Comparison of ENCODE assay signal across 7 mouse cellular contexts in genomic region chr11:59209580-59209979, GRCm38 (mm10). TPM values are rescaled to one million over a fixed set of nuclear protein-coding genes. Genes with fewer than 3 reads are reported as not detected.
DNase-seq lines count a peak whose midpoint lies in the region; ATAC-seq and TF ChIP-seq lines count a peak whose summit lies in the region.

No protein-coding gene starts in this region.

- ATAC-seq in intestine, postnatal 0 days: no peak
- no peak for ATAC-seq in neural tube, embryonic 13.5 days (ENCODE audit: low read depth)

- peaks cover 31% of the 10 kb centered on the region for H3K4me1 ChIP-seq in forebrain, embryonic 10.5 days
- 0 out of 2 replicates have a peak, but pooled peaks cover 3% of the 10 kb centered on the region for H3K4me1 ChIP-seq in intestine, postnatal 0 days (replicated peaks; ENCODE audit: control insufficient read depth, insufficient read depth, low read length)
- peaks cover 25% of the 10 kb centered on the region for H3K4me1 ChIP-seq in neural tube, embryonic 13.5 days (replicated peaks)

- no peak for TF ChIP-seq CTCF in left cerebral cortex, adult 2 months (IDR thresholded peaks at IDR 0.05)
- no peak for TF ChIP-seq CTCF in intestine, postnatal 0 days (IDR thresholded peaks at IDR 0.05; ENCODE audit: low read depth)

- intact Hi-C loops in left cerebral cortex, adult 2 months (cut with DNase I): loop anchor here (2.0 kb wide), 1 partner anchor 19 kb away; the partner anchor contains the start of gene Arf1
- intact Hi-C loops in left cerebral cortex, postnatal 36 days (cut with DNase I): loop anchor here (2.0 kb wide), 1 partner anchor 17 kb away; no protein-coding TSS in a partner anchor

- H3K9ac ChIP-seq in intestine, postnatal 0 days (ENCODE audit: low read depth, low read length): 0 out of 2 replicates have a peak overlapping the region, but pooled peaks have one; percentile 34
- peak overlapping the region; percentile 78; the same call in 1 of the 2 replicates for H3K9ac ChIP-seq in neural tube, embryonic 13.5 days

- peak overlapping the region; percentile 85 for H3K4me2 ChIP-seq in intestine, postnatal 0 days (replicated peaks; ENCODE audit: low read depth)
- peak overlapping the region; percentile 90 for H3K4me2 ChIP-seq in neural tube, embryonic 13.5 days

- H3K36me3 ChIP-seq in forebrain, embryonic 10.5 days (replicated peaks): peaks cover 82% of the 10 kb centered on the region
- peaks cover 49% of the 10 kb centered on the region for H3K36me3 ChIP-seq in intestine, postnatal 0 days (ENCODE audit: control insufficient read depth, insufficient read depth)
- peaks cover 59% of the 10 kb centered on the region for H3K36me3 ChIP-seq in neural tube, embryonic 13.5 days

- peak overlapping the region; percentile 98; the same call in 1 of the 2 replicates for H3K4me3 ChIP-seq in left cerebral cortex, adult 2 months
- peak overlapping the region; percentile 92 for H3K4me3 ChIP-seq in forebrain, embryonic 10.5 days
- peak overlapping the region; percentile 90; the same call in 1 of the 2 replicates for H3K4me3 ChIP-seq in intestine, postnatal 0 days (ENCODE audit: low read depth, low read length)
- H3K4me3 ChIP-seq in neural tube, embryonic 13.5 days: peak overlapping the region; percentile 62

- H3K9me3 ChIP-seq in forebrain, embryonic 10.5 days: no peaks in the 10 kb centered on the region
- no peaks in the 10 kb centered on the region for H3K9me3 ChIP-seq in intestine, postnatal 0 days (ENCODE audit: control insufficient read depth)
- H3K9me3 ChIP-seq in neural tube, embryonic 13.5 days: no peaks in the 10 kb centered on the region

- 83% methylated on average over 5 of the region's 5 CpGs for WGBS in forebrain, embryonic 10.5 days
- 52% methylated on average over 5 of the region's 5 CpGs for WGBS in intestine, postnatal 0 days
- 72% methylated on average over 5 of the region's 5 CpGs for WGBS in neural tube, embryonic 13.5 days

- no peak for DNase-seq in left cerebral cortex, adult 2 months (ENCODE audit: extremely low spot score in 1 of 2, low spot score in 2 of 2)
- no peak for DNase-seq in left cerebral cortex, postnatal 36 days (ENCODE audit: low spot score in 2 of 2)
- no peak for DNase-seq in forebrain, embryonic 10.5 days (ENCODE audit: extremely low spot score, low spot score)
- no peak for DNase-seq in ovary, postnatal 36 days (ENCODE audit: low spot score)
- no peak for DNase-seq in spleen, adult 12 weeks (ENCODE audit: low spot score)

- no peak overlapping the region for H3K27ac ChIP-seq in left cerebral cortex, adult 2 months
- no peak overlapping the region for H3K27ac ChIP-seq in forebrain, embryonic 10.5 days
- H3K27ac ChIP-seq in intestine, postnatal 0 days (ENCODE audit: low read depth, low read length): peak overlapping the region; percentile 97
- 0 out of 2 replicates have a peak overlapping the region, but pooled peaks have one; percentile 34 for H3K27ac ChIP-seq in neural tube, embryonic 13.5 days (replicated peaks)

- no peaks in the 10 kb centered on the region for H3K27me3 ChIP-seq in forebrain, embryonic 10.5 days (ENCODE audit: poor library complexity, severe bottlenecking)
- H3K27me3 ChIP-seq in intestine, postnatal 0 days (replicated peaks; ENCODE audit: control insufficient read depth, insufficient read depth, low read length): no peaks in the 10 kb centered on the region
- H3K27me3 ChIP-seq in neural tube, embryonic 13.5 days: no peaks in the 10 kb centered on the region

RNA-seq across cellular contexts. Expression of gene 2310033P09Rik, which starts 1.5 kb away (rescaled TPM):
- total RNA-seq in left cerebral cortex, adult 2 months (2021): 10 to 100 TPM; 21.0 to 23.6 TPM
- total RNA-seq in left cerebral cortex, postnatal 36 days (2021): 10 to 100 TPM; 19.2 to 20.2 TPM
- 44.8 and 46.8 TPM in 2 replicates for polyA plus RNA-seq in forebrain, embryonic 10.5 days (2016; fragmentation: Nextera tagmentation; extraction: Ambion mirVana)
- 24.1 and 30.6 TPM in 2 replicates for polyA plus RNA-seq in intestine, postnatal 0 days (2015; fragmentation: Nextera tagmentation; extraction: Ambion mirVana)
- 26.3 and 28.8 TPM in 2 replicates for polyA plus RNA-seq in neural tube, embryonic 13.5 days (2015; fragmentation: Nextera tagmentation; extraction: Ambion mirVana)

RNA-seq across cellular contexts. Expression of gene Mrpl55, which starts 7.3 kb away (rescaled TPM):
- total RNA-seq in left cerebral cortex, adult 2 months (2021): 10 to 100 TPM; 33.8 to 33.9 TPM
- total RNA-seq in left cerebral cortex, postnatal 36 days (2021): 10 to 100 TPM; 33.5 to 39.2 TPM
- polyA plus RNA-seq in forebrain, embryonic 10.5 days (2016; fragmentation: Nextera tagmentation; extraction: Ambion mirVana): 123 and 130 TPM in 2 replicates
- 87.1 and 96.5 TPM in 2 replicates for polyA plus RNA-seq in intestine, postnatal 0 days (2015; fragmentation: Nextera tagmentation; extraction: Ambion mirVana)
- polyA plus RNA-seq in neural tube, embryonic 13.5 days (2015; fragmentation: Nextera tagmentation; extraction: Ambion mirVana): 89.9 and 95.6 TPM in 2 replicates

RNA-seq across cellular contexts. Expression of gene Guk1, which starts 17.6 kb away (rescaled TPM):
- 100 to 1,000 TPM; 135 TPM for total RNA-seq in left cerebral cortex, adult 2 months (2021)
- 100 to 1,000 TPM; 128 to 152 TPM for total RNA-seq in left cerebral cortex, postnatal 36 days (2021)
- 129 and 135 TPM in 2 replicates for polyA plus RNA-seq in forebrain, embryonic 10.5 days (2016; fragmentation: Nextera tagmentation; extraction: Ambion mirVana)
- 110 and 119 TPM in 2 replicates for polyA plus RNA-seq in intestine, postnatal 0 days (2015; fragmentation: Nextera tagmentation; extraction: Ambion mirVana)
- 179 and 191 TPM in 2 replicates for polyA plus RNA-seq in neural tube, embryonic 13.5 days (2015; fragmentation: Nextera tagmentation; extraction: Ambion mirVana)

RNA-seq across cellular contexts. Expression of gene Arf1, which starts 18.5 kb away (rescaled TPM):
- 100 to 1,000 TPM; 409 to 423 TPM for total RNA-seq in left cerebral cortex, adult 2 months (2021)
- 100 to 1,000 TPM; 415 to 451 TPM for total RNA-seq in left cerebral cortex, postnatal 36 days (2021)
- 613 and 629 TPM in 2 replicates for polyA plus RNA-seq in forebrain, embryonic 10.5 days (2016; fragmentation: Nextera tagmentation; extraction: Ambion mirVana)
- 574 and 605 TPM in 2 replicates for polyA plus RNA-seq in intestine, postnatal 0 days (2015; fragmentation: Nextera tagmentation; extraction: Ambion mirVana)
- polyA plus RNA-seq in neural tube, embryonic 13.5 days (2015; fragmentation: Nextera tagmentation; extraction: Ambion mirVana): 642 and 663 TPM in 2 replicates

RNA-seq across cellular contexts. Expression of gene Gjc2, which starts 26.6 kb away (rescaled TPM):
- 1 to 10 TPM; 7.4 to 8.0 TPM for total RNA-seq in left cerebral cortex, adult 2 months (2021)
- total RNA-seq in left cerebral cortex, postnatal 36 days (2021): 10 to 100 TPM; 10.1 to 17.5 TPM
- polyA plus RNA-seq in forebrain, embryonic 10.5 days (2016; fragmentation: Nextera tagmentation; extraction: Ambion mirVana): not detected in 2 replicates
- polyA plus RNA-seq in intestine, postnatal 0 days (2015; fragmentation: Nextera tagmentation; extraction: Ambion mirVana): 2.2 and 2.3 TPM in 2 replicates
- 0.17 TPM in 1 of 2 replicates, not detected in the other for polyA plus RNA-seq in neural tube, embryonic 13.5 days (2015; fragmentation: Nextera tagmentation; extraction: Ambion mirVana)

Comparison
In these comparisons a context has a peak if more than half of its experiments do, and no peak if none do; other contexts are left out.
1. H3K27ac ChIP-seq: peak in intestine, postnatal 0 days (single experiment) and neural tube, embryonic 13.5 days (single experiment); none in left cerebral cortex, adult 2 months (single experiment) and forebrain, embryonic 10.5 days (single experiment).
2. Peak in every context shown above with its lines, with median percentiles within 50 percentile points of each other: H3K4me3 ChIP-seq.